Mouse (Mus musculus) liver, adult 2 months (tissue): Measurements from ENCODE around the gene 2210016F16Rik.

ENCODE experiments used
- CTCF ChIP-seq: fragments of 200-500 bp; IDR thresholded peaks from 2 replicates; pipeline ENCODE4 v1.5.1; 2011; ENCODE audit warnings: low read depth, low read length, control low read depth
- POLR2A ChIP-seq: fragments of 200-500 bp; IDR thresholded peaks from 2 replicates; pipeline ENCODE4 v1.6.1; 2011; ENCODE audit warnings: low read length, control low read depth; ENCODE audit not compliant: insufficient read depth; ENCODE audit errors: extremely low read depth

GRCm38 (mm10) chr13:58397651-58398050 lies 12.6 kb upstream of the 2210016F16Rik start:
- TF ChIP-seq CTCF (no peak), POLR2A (no peak)
